ENCODE assay signal across 9 mouse cellular contexts in genomic region chr4:136239622-136240021, GRCm38 (mm10). TPM values are rescaled to one million over a fixed set of nuclear protein-coding genes. Genes with fewer than 3 reads are reported as not detected.
DNase-seq lines count a peak whose midpoint lies in the region; ATAC-seq lines count a peak whose summit lies in the region.
"Had no signal": no experiment of that assay in that cellular context is flagged by ENCODE, and none has a peak within 500 bp of the region (broad histone marks: within the 10 kb centered on the region; RNA-seq: fewer than 3 reads in every experiment).

No protein-coding gene starts in this region.

- H3K9me3 ChIP-seq in neural tube, embryonic 15.5 days (replicated peaks): no peaks in the 10 kb centered on the region
- no peaks in the 10 kb centered on the region for H3K9me3 ChIP-seq in kidney, embryonic 14.5 days (ENCODE audit: control insufficient read depth, low read length)
- H3K9me3 ChIP-seq: embryonic facial prominence, embryonic 15.5 days had no signal

- no peak for ATAC-seq in neural tube, embryonic 15.5 days (ENCODE audit: low FRiP score)
- peak; percentile 37; the same call in 1 of the 2 replicates for ATAC-seq in kidney, embryonic 14.5 days (ENCODE audit: low FRiP score, low TSS enrichment)
- peak; percentile 63; the same call in 1 of the 2 replicates for ATAC-seq in neutrophil, adult 5-6 weeks (ENCODE audit: extremely low read depth, insufficient number of reproducible peaks, low FRiP score, poor library complexity, severe bottlenecking)

- no peaks in the 10 kb centered on the region for H3K36me3 ChIP-seq in neural tube, embryonic 15.5 days
- no peaks in the 10 kb centered on the region; the same call in 1 of the 2 replicates for H3K36me3 ChIP-seq in kidney, embryonic 14.5 days (ENCODE audit: control insufficient read depth, insufficient read depth, low read length)

- no peak overlapping the region for H3K27ac ChIP-seq in neural tube, embryonic 15.5 days (replicated peaks)
- H3K27ac ChIP-seq in kidney, embryonic 14.5 days (ENCODE audit: low read depth, low read length): no peak overlapping the region
- H3K27ac ChIP-seq: embryonic facial prominence, embryonic 15.5 days had no signal

- WGBS in neural tube, embryonic 15.5 days: 13% methylated on average over 8 of the region's 8 CpGs
- 24% methylated on average over 8 of the region's 8 CpGs for WGBS in kidney, embryonic 14.5 days

- DNase-seq in neural tube, embryonic 10.5 days (ENCODE audit: extremely low spot score, low spot score): peak; percentile 76
- peak; percentile 74 for DNase-seq in cerebellum, adult 8-10 months
- peak; percentile 80 to 84 for DNase-seq in gastrocnemius, adult 8-10 months (ENCODE audit: low spot score in 2 of 2)
- DNase-seq in liver: peak; percentile 77
- DNase-seq in thymus, adult 18-20 months: peak; percentile 55 to 56

- H3K4me2 ChIP-seq in neural tube, embryonic 15.5 days: no peak overlapping the region
- no peak overlapping the region for H3K4me2 ChIP-seq in kidney, embryonic 14.5 days (replicated peaks; ENCODE audit: low read depth, low read length)
- H3K4me2 ChIP-seq: embryonic facial prominence, embryonic 15.5 days had no signal

- H3K9ac ChIP-seq in neural tube, embryonic 15.5 days (replicated peaks): no peak overlapping the region
- H3K9ac ChIP-seq in kidney, embryonic 14.5 days (ENCODE audit: low read depth, low read length): no peak overlapping the region
- H3K9ac ChIP-seq: embryonic facial prominence, embryonic 15.5 days had no signal

- H3K4me1 ChIP-seq in neural tube, embryonic 15.5 days: no peaks in the 10 kb centered on the region
- H3K4me1 ChIP-seq in kidney, embryonic 14.5 days (ENCODE audit: control insufficient read depth, insufficient read depth, low read length): no peaks in the 10 kb centered on the region

- H3K27me3 ChIP-seq in neural tube, embryonic 15.5 days (replicated peaks): peaks cover 19% of the 10 kb centered on the region
- peaks cover 14% of the 10 kb centered on the region for H3K27me3 ChIP-seq in kidney, embryonic 14.5 days (ENCODE audit: control insufficient read depth, insufficient read depth, low read length)

- no peak overlapping the region for H3K4me3 ChIP-seq in neural tube, embryonic 15.5 days (replicated peaks)
- H3K4me3 ChIP-seq in kidney, embryonic 14.5 days (ENCODE audit: low read length): no peak overlapping the region
- H3K4me3 ChIP-seq: embryonic facial prominence, embryonic 15.5 days had no signal

RNA-seq across cellular contexts. Expression of gene Tcea3, which starts 7.9 kb away (rescaled TPM):
- polyA plus RNA-seq in neural tube, embryonic 15.5 days (2015; fragmentation: Nextera tagmentation; extraction: Ambion mirVana): 2.2 and 2.5 TPM in 2 replicates
- total RNA-seq in gastrocnemius, adult 8-10 months (2022): 100 to 1,000 TPM; 380 to 439 (median 413) TPM
- 5.4 and 6.3 TPM in 2 replicates for polyA plus RNA-seq in kidney, embryonic 14.5 days (2014; fragmentation: Nextera tagmentation; extraction: Ambion mirVana)
- 1.2 and 1.6 TPM in 2 replicates for total RNA-seq in neutrophil, adult 5-6 weeks (2017)

RNA-seq across cellular contexts. Expression of gene Asap3, which starts 33.5 kb away (rescaled TPM):
- polyA plus RNA-seq in neural tube, embryonic 15.5 days (2015; fragmentation: Nextera tagmentation; extraction: Ambion mirVana): 6.6 and 6.7 TPM in 2 replicates
- 1 to 10 TPM in 2 of 4 experiments, under 1 TPM in 2; 0.92 to 1.3 (median 1.1) TPM for total RNA-seq in gastrocnemius, adult 8-10 months (2022)
- 2.0 and 3.0 TPM in 2 replicates for polyA plus RNA-seq in kidney, embryonic 14.5 days (2014; fragmentation: Nextera tagmentation; extraction: Ambion mirVana)
- 0.12 and 0.25 TPM in 2 replicates for total RNA-seq in neutrophil, adult 5-6 weeks (2017)

RNA-seq across cellular contexts. Expression of gene Zfp46, which starts 44.9 kb away (rescaled TPM):
- 34.7 and 37.5 TPM in 2 replicates for polyA plus RNA-seq in neural tube, embryonic 15.5 days (2015; fragmentation: Nextera tagmentation; extraction: Ambion mirVana)
- 10 to 100 TPM; 21.2 to 27.1 (median 24.9) TPM for total RNA-seq in gastrocnemius, adult 8-10 months (2022)
- polyA plus RNA-seq in kidney, embryonic 14.5 days (2014; fragmentation: Nextera tagmentation; extraction: Ambion mirVana): 12.2 and 22.0 TPM in 2 replicates
- total RNA-seq in neutrophil, adult 5-6 weeks (2017): 11.1 and 13.4 TPM in 2 replicates

Comparison
In these comparisons a context has a peak if more than half of its experiments do, and no peak if none do; other contexts are left out.
1. RNA of gene Tcea3, which starts 7.9 kb away (total RNA-seq): 380 to 439 TPM in gastrocnemius, adult 8-10 months; 1.2 to 1.6 TPM in neutrophil, adult 5-6 weeks; every median in the first group is over 100 times any median in the second.
2. Peak in every context shown above with its lines, with median percentiles within 50 percentile points of each other: DNase-seq.